Mouse (Mus musculus) megakaryocyte, embryonic 14.5 days (primary cell): ENCODE results near the gene Hddc3.

Experiments used
- FLI1 ChIP-seq: IDR thresholded peaks from 2 replicates; pipeline ENCODE4 v1.6.1; 2012; ENCODE audit warnings: low read length, inconsistent platforms, mixed read lengths
- GATA1 ChIP-seq: IDR thresholded peaks from 3 replicates; pipeline ENCODE4 v1.6.1; 2012; ENCODE audit warnings: mixed read lengths, low read length, inconsistent platforms, borderline replicate concordance

- no peak for TF ChIP-seq GATA1
- no peak for TF ChIP-seq FLI1
Observed at GRCm38 (mm10) chr7:80346830-80347229, 3.9 kb downstream of the Hddc3 start.
